Comparison of ENCODE assay signal across 8 mouse cellular contexts in genomic region chr15:83251176-83252004, GRCm38 (mm10). TPM values are rescaled to one million over a fixed set of nuclear protein-coding genes. Genes with fewer than 3 reads are reported as not detected.
A peak's percentile ranks its signal among the peaks of the same experiment; 100 is the strongest.
DNase-seq lines count a peak whose midpoint lies in the region; ATAC-seq and TF ChIP-seq lines count a peak whose summit lies in the region.
"Had no signal": no experiment of that assay in that cellular context is flagged by ENCODE, and none has a peak within 500 bp of the region (broad histone marks: within the 10 kb centered on the region; RNA-seq: fewer than 3 reads in every experiment).

Gene A4galt (minus strand): TSS chr15:83251774.

- peaks cover 29% of the 10 kb centered on the region for H3K27me3 ChIP-seq in embryonic facial prominence, embryonic 15.5 days
- peaks cover 40% of the 10 kb centered on the region for H3K27me3 ChIP-seq in heart, embryonic 14.5 days (ENCODE audit: control insufficient read depth, insufficient read depth, low read length)
- no peaks in the 10 kb centered on the region for H3K27me3 ChIP-seq in kidney, postnatal 0 days (ENCODE audit: insufficient read depth, low read length)
- H3K27me3 ChIP-seq in stomach, postnatal 0 days (ENCODE audit: control insufficient read depth, insufficient read depth, low read length), result no peaks in the 10 kb centered on the region

- peak within 1 kb of the TSS; percentile 97 for H3K4me2 ChIP-seq in embryonic facial prominence, embryonic 15.5 days (replicated peaks)
- peak within 1 kb of the TSS; percentile 94 for H3K4me2 ChIP-seq in heart, embryonic 14.5 days (ENCODE audit: low read length)
- H3K4me2 ChIP-seq in kidney, postnatal 0 days (ENCODE audit: low read length), result peak within 1 kb of the TSS; percentile 90
- peak within 1 kb of the TSS; percentile 79 for H3K4me2 ChIP-seq in stomach, postnatal 0 days (replicated peaks; ENCODE audit: low read depth)

- no peak within 1 kb of the TSS for H3K27ac ChIP-seq in embryonic facial prominence, embryonic 15.5 days (replicated peaks)
- H3K27ac ChIP-seq in heart, embryonic 14.5 days (replicated peaks in 1 of 2; ENCODE audit: control insufficient read depth in 1 of 2, insufficient read depth in 1 of 2, low read depth in 2 of 2, low read length in 2 of 2), result no peak within 1 kb of the TSS
- H3K27ac ChIP-seq in kidney, postnatal 0 days, result peak within 1 kb of the TSS; percentile 75
- peak within 1 kb of the TSS; percentile 86 for H3K27ac ChIP-seq in stomach, postnatal 0 days (replicated peaks)

- DNase-seq in adrenal gland, postnatal 14 days, result peak; percentile 69
- DNase-seq in kidney, postnatal 0 days (ENCODE audit: low spot score), result peak; percentile 65
- DNase-seq in lung, postnatal 36 days, result peak; percentile 72
- DNase-seq in stomach, postnatal 0 days (ENCODE audit: low spot score), result peak; percentile 69
- no peak for DNase-seq in cerebellum, postnatal 36 days

- H3K9me3 ChIP-seq in embryonic facial prominence, embryonic 15.5 days (replicated peaks), result no peaks in the 10 kb centered on the region
- H3K9me3 ChIP-seq in heart, embryonic 14.5 days (ENCODE audit: control insufficient read depth, low read length), result no peaks in the 10 kb centered on the region
- no peaks in the 10 kb centered on the region for H3K9me3 ChIP-seq in kidney, postnatal 0 days (replicated peaks; ENCODE audit: low read length)
- no peaks in the 10 kb centered on the region for H3K9me3 ChIP-seq in stomach, postnatal 0 days (ENCODE audit: control insufficient read depth, low read length)

- 2% methylated on average over 65 of the region's 66 CpGs for WGBS in embryonic facial prominence, embryonic 15.5 days
- 3% methylated on average over 65 of the region's 66 CpGs for WGBS in heart, embryonic 14.5 days
- WGBS in kidney, postnatal 0 days, result 3% methylated on average over 63 of the region's 66 CpGs
- WGBS in stomach, postnatal 0 days, result 2% methylated on average over 59 of the region's 66 CpGs

- peak; percentile 22 for TF ChIP-seq EP300 in stomach, postnatal 0 days (optimal IDR thresholded peaks at IDR 0.05)

- no peaks in the 10 kb centered on the region for H3K36me3 ChIP-seq in embryonic facial prominence, embryonic 15.5 days
- H3K36me3 ChIP-seq in heart, embryonic 14.5 days (ENCODE audit: control insufficient read depth, insufficient read depth, low read length), result no peaks in the 10 kb centered on the region
- no peaks in the 10 kb centered on the region for H3K36me3 ChIP-seq in kidney, postnatal 0 days (ENCODE audit: insufficient read depth, low read length)
- H3K36me3 ChIP-seq in stomach, postnatal 0 days (ENCODE audit: control insufficient read depth, insufficient read depth, low read length), result no peaks in the 10 kb centered on the region

- H3K4me3 ChIP-seq in embryonic facial prominence, embryonic 15.5 days (replicated peaks), result peak within 1 kb of the TSS; percentile 54
- peak within 1 kb of the TSS; percentile 46 to 51 for H3K4me3 ChIP-seq in heart, embryonic 14.5 days (ENCODE audit: control insufficient read depth in 1 of 2, insufficient read depth in 1 of 2, low read depth in 1 of 2, low read length in 2 of 2)
- peak within 1 kb of the TSS; percentile 73 for H3K4me3 ChIP-seq in kidney, postnatal 0 days (replicated peaks; ENCODE audit: low read depth, low read length)
- peak within 1 kb of the TSS; percentile 71 for H3K4me3 ChIP-seq in stomach, postnatal 0 days (ENCODE audit: low read depth, low read length)

- H3K4me1 ChIP-seq in embryonic facial prominence, embryonic 15.5 days, result peaks cover 14% of the 10 kb centered on the region
- peaks cover 0 to 12% of the 10 kb centered on the region in 2 experiments; a peak in 3 of 4 replicates for H3K4me1 ChIP-seq in heart, embryonic 14.5 days (ENCODE audit: control insufficient read depth in 2 of 2, insufficient read depth in 2 of 2, low read length in 2 of 2)
- H3K4me1 ChIP-seq in kidney, postnatal 0 days (replicated peaks; ENCODE audit: insufficient read depth, low read length), result 0 out of 2 replicates have a peak, but pooled peaks cover 10% of the 10 kb centered on the region
- no peaks in the 10 kb centered on the region for H3K4me1 ChIP-seq in stomach, postnatal 0 days (replicated peaks; ENCODE audit: control insufficient read depth, insufficient read depth)

- ATAC-seq in embryonic facial prominence, embryonic 15.5 days (ENCODE audit: insufficient number of reproducible peaks, low FRiP score, low TSS enrichment, low read depth), result 0 out of 2 replicates have a peak, but pooled peaks have one; percentile 11
- no peak; the same call in 1 of the 2 replicates for ATAC-seq in heart, embryonic 14.5 days (ENCODE audit: insufficient number of reproducible peaks, insufficient read depth, low FRiP score, low read depth)
- ATAC-seq in kidney, postnatal 0 days (replicated peaks; ENCODE audit: low FRiP score, low read depth), result peak; percentile 76
- ATAC-seq in stomach, postnatal 0 days (ENCODE audit: low FRiP score, low TSS enrichment), result peak; percentile 75

- peak within 1 kb of the TSS; percentile 31 for H3K9ac ChIP-seq in embryonic facial prominence, embryonic 15.5 days
- H3K9ac ChIP-seq in heart, embryonic 14.5 days (ENCODE audit: low read length), result peak within 1 kb of the TSS; percentile 59
- peak within 1 kb of the TSS; percentile 78 for H3K9ac ChIP-seq in kidney, postnatal 0 days (ENCODE audit: low read depth, low read length)
- peak within 1 kb of the TSS; percentile 85 for H3K9ac ChIP-seq in stomach, postnatal 0 days (ENCODE audit: low read length)

- no peak for TF ChIP-seq CTCF in kidney, postnatal 0 days (IDR thresholded peaks at IDR 0.05; ENCODE audit: low read depth)
- TF ChIP-seq CTCF in stomach, postnatal 0 days (IDR thresholded peaks at IDR 0.05; ENCODE audit: low read depth), result no peak

RNA-seq across cellular contexts. Expression of gene A4galt, which starts in this region (rescaled TPM):
- 10.1 and 12.5 TPM in 2 replicates for total RNA-seq in adrenal gland, postnatal 14 days (2021)
- polyA plus RNA-seq in embryonic facial prominence, embryonic 15.5 days (2015; fragmentation: Nextera tagmentation; extraction: Ambion mirVana), result 4.3 and 4.7 TPM in 2 replicates
- polyA plus RNA-seq in heart, embryonic 14.5 days (2014; fragmentation: Nextera tagmentation; extraction: Ambion mirVana), result 0.43 and 0.88 TPM in 2 replicates
- 26.5 and 27.2 TPM in 2 replicates for polyA plus RNA-seq in kidney, postnatal 0 days (2015; fragmentation: Nextera tagmentation; extraction: Ambion mirVana)
- 23.0 and 24.4 TPM in 2 replicates for polyA plus RNA-seq in stomach, postnatal 0 days (2015; fragmentation: Nextera tagmentation; extraction: Ambion mirVana)
- total RNA-seq: common myeloid progenitor, adult 5-6 weeks had no signal

Comparison
In these comparisons a context has a peak if more than half of its experiments do, and no peak if none do; other contexts are left out.
1. DNase-seq: peak in adrenal gland, postnatal 14 days (single experiment), kidney, postnatal 0 days (single experiment), lung, postnatal 36 days (single experiment) and stomach, postnatal 0 days (single experiment); none in cerebellum, postnatal 36 days (0 of 2).
2. H3K27ac ChIP-seq: peak in kidney, postnatal 0 days (single experiment) and stomach, postnatal 0 days (single experiment); none in embryonic facial prominence, embryonic 15.5 days (single experiment) and heart, embryonic 14.5 days (0 of 2).
3. H3K9ac ChIP-seq: peak in every context shown above with its lines; median percentile 85 in stomach, postnatal 0 days; 78 in kidney, postnatal 0 days; 59 in heart, embryonic 14.5 days; 31 in embryonic facial prominence, embryonic 15.5 days.
4. Peak in every context shown above with its lines, with median percentiles within 50 percentile points of each other: H3K4me2 ChIP-seq and H3K4me3 ChIP-seq.